Mouse (Mus musculus) left cerebral cortex, postnatal 36 days (tissue): ENCODE results near the gene Dlgap1. TPM values are rescaled to one million over a fixed set of nuclear protein-coding genes. Genes with fewer than 3 reads are reported as not detected.

Experiments used
- DNase-seq, 2 experiments: peaks; one replicate each; pipeline ENCODE4 v3.0.0; 2021 to 2022; ENCODE audit warnings: low spot score in 2 of 2, mixed read lengths in 1 of 2
- intact Hi-C: fragments of 180-260 bp; cut with DNase I; formaldehyde crosslinking; loops from one replicate; pipeline ENCODE4 v1.15.1; 2025
- total RNA-seq, 2 experiments: library from RNA; stranded (reverse); gene quantifications; 2 replicates each; pipeline ENCODE4 v1.2.3; 2021

Dlgap1 gene
- total RNA-seq = 100 to 1,000 TPM; 466 to 468 TPM

GRCm38 (mm10) chr17:69969021-69969815, at the start of gene Dlgap1:
TSS of gene Dlgap1 (plus strand) at chr17:69969073.
- peak; percentile 72 to 83 for DNase-seq
- intact Hi-C loops = loop anchor here (5.0 kb wide), 2 partner anchors 197 to 367 kb away; no protein-coding TSS in a partner anchor

- intact Hi-C loops = no loop called here
- DNase-seq = no peak
Observed at GRCm38 (mm10) chr17:69954936-69955335, 13.9 kb upstream of the Dlgap1 start.

GRCm38 (mm10) chr17:69969816-69970750, 1.2 kb downstream of the Dlgap1 start:
- intact Hi-C loops = loop anchor here (5.0 to 10.0 kb wide), 4 partner anchors 198 to 375 kb away; no protein-coding TSS in a partner anchor
- peak; percentile 43 to 46 for DNase-seq

DNA sequence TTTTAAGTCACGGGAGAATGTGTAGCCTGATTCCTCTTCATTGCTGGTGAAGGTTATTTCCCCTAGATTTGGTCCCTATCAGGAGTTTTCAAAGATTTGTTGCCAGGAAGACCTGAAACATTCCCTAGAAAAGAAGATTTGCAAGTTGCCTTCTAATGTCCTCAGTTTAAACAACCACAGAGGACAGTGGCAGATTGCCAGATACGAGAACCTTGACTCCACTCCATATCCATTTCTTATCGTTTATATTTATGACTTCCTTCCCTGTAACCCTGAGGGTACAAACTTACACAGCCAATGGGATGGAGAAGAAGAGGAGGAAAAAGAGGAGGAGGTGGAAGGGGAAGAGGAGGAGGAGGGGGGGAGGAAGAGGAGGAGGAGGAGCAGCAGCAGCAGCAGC, 4.2 kb downstream of the Dlgap1 start:
- intact Hi-C loops = loop anchor here (10.0 kb wide), 2 partner anchors 332 to 372 kb away; no protein-coding TSS in a partner anchor
- no peak for DNase-seq

GRCm38 (mm10) chr17:69973991-69974390, 5.1 kb downstream of the Dlgap1 start:
- no peak for DNase-seq
- intact Hi-C loops = loop anchor here (10.0 kb wide), 2 partner anchors 331 to 371 kb away; no protein-coding TSS in a partner anchor

DNA sequence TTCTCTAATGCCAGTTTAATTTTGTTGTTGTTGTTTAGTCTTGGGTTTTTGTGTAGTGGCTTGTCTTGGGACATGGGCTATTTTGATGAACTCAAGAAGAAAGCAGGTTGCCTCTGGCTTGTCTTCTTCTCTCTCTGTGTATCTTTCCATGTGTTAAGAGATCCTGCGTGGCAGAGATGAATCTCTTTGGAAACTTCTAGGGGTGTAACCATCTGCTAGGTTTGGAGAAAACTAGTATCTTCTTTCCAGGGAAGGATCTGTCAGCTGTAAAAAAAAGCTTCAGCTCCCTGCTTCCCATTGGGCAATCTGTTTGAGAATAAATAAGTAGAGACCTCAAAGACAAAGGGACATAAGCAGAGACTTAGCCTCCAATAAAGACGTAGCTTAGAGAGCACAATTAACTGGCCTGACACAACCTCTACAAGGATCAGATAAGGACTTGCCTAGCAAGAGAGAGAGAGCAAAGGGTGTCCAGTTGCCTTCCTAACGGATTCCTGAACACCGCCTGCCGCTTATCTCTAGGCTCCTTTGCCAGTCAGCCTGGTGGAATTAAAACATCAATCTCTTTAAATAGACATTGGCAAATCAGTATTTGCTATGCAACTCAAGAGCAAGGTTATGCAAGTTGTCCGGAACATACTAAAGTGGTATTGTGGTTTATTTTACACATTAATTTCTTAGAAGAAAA, 13.5 kb downstream of the Dlgap1 start:
- intact Hi-C loops = no loop called here
- DNase-seq = no peak

- no peak for DNase-seq
- intact Hi-C loops = no loop called here
Observed at GRCm38 (mm10) chr17:69996406-69996805, 27.5 kb downstream of the Dlgap1 start.

GRCm38 (mm10) chr17:70002026-70002425, 33.2 kb downstream of the Dlgap1 start:
- DNase-seq = no peak
- intact Hi-C loops = no loop called here

DNA sequence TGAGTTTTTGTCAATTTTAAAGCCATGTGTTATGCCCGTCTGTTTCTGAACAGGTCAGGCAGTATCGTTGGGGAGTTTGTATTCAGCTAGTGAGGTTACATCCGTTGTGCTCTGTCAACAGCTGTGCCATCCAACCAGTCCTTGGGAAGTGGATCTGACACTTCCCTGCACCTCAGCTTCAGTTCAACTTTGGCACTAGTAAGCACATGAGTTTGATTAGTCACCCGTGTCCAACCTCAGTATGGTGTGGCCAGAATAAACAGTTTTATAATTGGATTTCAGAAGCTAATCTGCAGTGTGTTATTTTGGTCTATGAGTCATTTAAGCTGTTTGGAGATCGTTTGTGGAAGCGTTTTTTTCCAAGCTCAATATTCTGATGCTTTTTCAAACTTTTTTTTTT, 35.8 kb downstream of the Dlgap1 start:
- intact Hi-C loops = no loop called here
- no peak for DNase-seq

- DNase-seq = no peak
- intact Hi-C loops = no loop called here
Observed at GRCm38 (mm10) chr17:70007607-70008006, 38.7 kb downstream of the Dlgap1 start.

DNA sequence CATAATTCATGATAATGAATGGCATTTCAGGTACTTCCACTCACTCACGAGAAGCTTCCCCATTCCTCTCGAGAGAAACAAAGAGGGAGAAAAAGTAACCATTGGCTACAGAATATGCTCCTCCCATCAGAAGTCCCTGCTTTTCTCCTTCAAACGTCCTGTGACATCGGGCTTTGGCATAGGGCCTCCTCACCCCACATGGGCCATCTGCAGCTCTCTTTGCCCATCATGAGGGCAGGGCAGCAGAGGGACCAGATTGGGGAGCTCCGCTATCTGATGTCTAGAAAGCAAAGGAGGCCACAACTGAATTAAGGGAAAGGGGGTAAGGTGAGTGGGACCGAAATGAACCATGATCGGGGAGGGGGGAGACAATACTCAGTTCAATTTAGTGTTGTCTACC, 47.6 kb downstream of the Dlgap1 start:
- DNase-seq = no peak
- intact Hi-C loops = no loop called here

DNA sequence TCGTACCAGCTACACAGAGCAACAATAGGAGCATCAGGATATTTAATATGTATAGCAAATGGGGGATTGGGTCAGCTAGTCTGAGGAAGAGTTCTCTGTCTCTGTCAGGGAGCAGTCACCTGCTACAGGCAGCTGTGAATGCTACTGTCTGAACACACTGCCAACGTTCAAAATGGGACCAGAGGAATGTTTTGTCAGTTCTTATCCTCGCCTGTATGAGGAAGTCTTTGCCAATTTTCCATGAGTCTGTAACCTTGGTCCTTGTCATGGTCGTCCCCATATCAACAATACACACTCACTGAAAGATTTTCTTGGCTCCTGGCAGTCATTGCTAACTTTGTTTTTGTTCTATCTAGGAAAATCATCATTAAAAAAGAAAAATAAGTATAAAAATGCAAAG, 51.5 kb downstream of the Dlgap1 start:
- intact Hi-C loops = no loop called here
- no peak for DNase-seq

DNA sequence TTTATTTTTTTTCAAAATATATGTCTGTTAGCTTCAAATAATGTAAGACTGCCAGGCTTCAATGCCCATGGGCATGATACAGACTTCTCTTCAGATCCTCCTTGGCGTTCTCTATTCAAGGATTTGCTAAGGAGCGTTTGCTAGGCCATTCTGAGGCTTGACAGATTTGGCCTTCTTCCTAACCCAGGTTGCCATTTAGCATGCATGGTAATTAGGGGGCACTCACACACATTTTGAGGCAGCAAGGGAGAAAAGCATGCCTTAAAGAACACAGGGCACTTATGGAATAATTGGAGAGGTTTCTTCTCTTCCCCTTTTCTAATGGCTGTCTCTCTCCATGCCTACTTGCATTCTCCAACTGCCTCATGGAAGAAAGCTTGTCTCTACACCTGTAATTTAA, 53.7 kb downstream of the Dlgap1 start:
- no peak for DNase-seq
- intact Hi-C loops = no loop called here

DNA sequence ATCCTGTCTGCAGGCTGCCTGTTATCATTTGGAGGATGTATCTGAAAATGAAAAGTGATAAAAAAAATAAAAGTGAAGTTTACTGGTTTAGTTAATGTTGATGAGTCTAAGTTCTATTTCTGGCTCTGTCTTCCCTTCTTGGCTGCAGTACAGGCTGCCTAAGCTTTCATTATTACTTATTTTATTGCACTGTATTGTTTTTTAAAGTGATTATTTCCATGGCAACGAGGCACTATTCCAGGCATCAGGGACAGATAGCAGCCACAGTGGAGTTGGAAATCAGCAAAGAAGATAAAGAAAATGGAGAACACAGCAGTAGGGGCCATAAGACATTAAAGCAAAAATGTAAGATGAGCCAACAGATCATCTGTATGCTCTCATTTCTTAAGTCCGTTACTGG, 66.0 kb downstream of the Dlgap1 start:
- intact Hi-C loops = no loop called here
- no peak for DNase-seq

- DNase-seq = peak; percentile 26 to 46
- intact Hi-C loops = no loop called here
Observed at GRCm38 (mm10) chr17:70040751-70041430, 72.0 kb downstream of the Dlgap1 start.

- intact Hi-C loops = no loop called here
- no peak for DNase-seq
Observed at GRCm38 (mm10) chr17:70068281-70068680, 99.4 kb downstream of the Dlgap1 start.

DNA sequence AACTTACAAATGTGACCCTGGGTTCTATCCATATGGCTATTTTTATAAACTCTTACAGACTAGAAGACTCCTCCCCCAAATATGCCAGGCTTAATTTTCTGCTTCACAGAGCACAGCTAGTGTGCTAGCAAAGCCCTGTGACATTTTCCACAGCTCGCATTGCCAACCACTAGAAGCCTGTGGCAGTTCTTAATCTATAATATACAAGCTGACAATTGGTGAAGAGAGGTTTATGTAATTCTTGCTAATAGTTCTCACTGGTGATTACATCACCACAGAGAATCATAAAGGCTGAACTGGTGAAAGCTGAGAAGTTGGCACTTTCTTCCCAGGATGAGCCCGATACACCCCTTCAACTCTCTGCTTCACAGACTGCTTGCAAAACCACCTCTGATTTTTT, 103.2 kb downstream of the Dlgap1 start:
- no peak for DNase-seq
- intact Hi-C loops = no loop called here

- intact Hi-C loops = no loop called here
- no peak for DNase-seq
Observed at GRCm38 (mm10) chr17:70088220-70088619, 119.3 kb downstream of the Dlgap1 start.

GRCm38 (mm10) chr17:70090737-70091136, 121.9 kb downstream of the Dlgap1 start:
- no peak for DNase-seq
- intact Hi-C loops = no loop called here
